Mouse (Mus musculus): ENCODE data around the gene Olfr1183.
"Not testable (repeated sequence)": the region's sequence is repeated elsewhere in the genome, so short reads cannot be mapped to it uniquely, and the experiment has no call there.

The Olfr1183 gene

GRCm38 (mm10) chr2:88454567-88454966 is at the start of gene Olfr1183:
Olfr1183 (plus strand) TSS chr2:88454867.
- not testable (repeated sequence) for DNase-seq (ENCODE audit: low read depth)

- no peak for DNase-seq (ENCODE audit: low read depth)
Observed at GRCm38 (mm10) chr2:88406353-88406752, 48.3 kb upstream of the Olfr1183 start, which contains the start of gene Olfr1179. Olfr1179 (minus strand) TSS chr2:88406453.

GRCm38 (mm10) chr2:88419051-88419450 is 35.6 kb upstream of the Olfr1183 start, which contains the start of gene Olfr1180:
Olfr1180 (minus strand) TSS chr2:88419151.
- DNase-seq (ENCODE audit: low read depth), result no peak

GRCm38 (mm10) chr2:88426071-88426470 is 28.6 kb upstream of the Olfr1183 start, which contains the start of gene Olfr1181:
Olfr1181 (minus strand) TSS chr2:88426171.
- DNase-seq (ENCODE audit: low read depth), result no peak

GRCm38 (mm10) chr2:88449031-88449430 is 5.6 kb upstream of the Olfr1183 start, which contains the start of gene Gm13757:
Gm13757 (minus strand) TSS chr2:88449131.
- DNase-seq (ENCODE audit: low read depth), result no peak

- DNase-seq (ENCODE audit: low read depth), result no peak
Observed at GRCm38 (mm10) chr2:88483298-88483697, 28.6 kb downstream of the Olfr1183 start, which contains the start of gene Olfr1184. Olfr1184 (plus strand) TSS chr2:88483598.

- DNase-seq (ENCODE audit: low read depth), result no peak
Observed at GRCm38 (mm10) chr2:88493020-88493419, 38.4 kb downstream of the Olfr1183 start, which contains the start of gene Olfr1185-ps1. Olfr1185-ps1 (plus strand) TSS chr2:88493320.

GRCm38 (mm10) chr2:88518251-88518650 is 63.6 kb downstream of the Olfr1183 start, which contains the start of gene Olfr1186:
Olfr1186 (plus strand) TSS chr2:88518551.
- no peak for DNase-seq (ENCODE audit: low read depth)

All from NIH3T3 (cell line).